Mouse (Mus musculus) midbrain, embryonic 11.5 days (tissue): ENCODE data around the gene Gm45062. TPM values are rescaled to one million over a fixed set of nuclear protein-coding genes. Genes with fewer than 3 reads are reported as not detected.

Experiments
- ATAC-seq: fragments of 200-750 bp; cut with Nextera tagmentation; 2 replicates; pipeline ENCODE4 v1.8.0; 2017; ENCODE audit warnings: moderate TSS enrichment, moderate library complexity; ENCODE audit not compliant: low FRiP score
- DNase-seq: peaks from one replicate; pipeline ENCODE4 v3.0.0; 2015; ENCODE audit warnings: low spot score; ENCODE audit errors: missing footprints
- H3K27ac ChIP-seq: fragments of 300-500 bp; sonication (generic); 2 replicates; pipeline ENCODE4 v1.5.1; 2014; ENCODE audit warnings: low read depth, low read length
- H3K27me3 ChIP-seq: fragments of 300-500 bp; sonication (generic); 2 replicates; pipeline ENCODE4 v1.6.1; 2014; ENCODE audit warnings: mild to moderate bottlenecking, low read length, moderate library complexity, mixed read lengths; ENCODE audit not compliant: control insufficient read depth, insufficient read depth
- H3K36me3 ChIP-seq: fragments of 300-500 bp; sonication (generic); 2 replicates; pipeline ENCODE4 v1.6.1; 2014; ENCODE audit warnings: mild to moderate bottlenecking, low read length, moderate library complexity, mixed read lengths; ENCODE audit not compliant: control insufficient read depth, insufficient read depth
- H3K4me1 ChIP-seq: fragments of 300-500 bp; sonication (generic); 2 replicates; pipeline ENCODE4 v1.6.1; 2014; ENCODE audit warnings: low read length; ENCODE audit not compliant: control insufficient read depth, insufficient read depth
- H3K4me2 ChIP-seq: fragments of 300-500 bp; sonication (generic); 2 replicates; pipeline ENCODE4 v1.6.1; 2014; ENCODE audit warnings: mild to moderate bottlenecking, moderate library complexity
- H3K4me3 ChIP-seq: fragments of 300-500 bp; sonication (generic); 2 replicates; pipeline ENCODE4 v1.5.1; 2014; ENCODE audit warnings: low read depth, low read length
- H3K9ac ChIP-seq: fragments of 300-500 bp; sonication (generic); 2 replicates; pipeline ENCODE4 v1.6.1; 2014; ENCODE audit warnings: low read length
- H3K9me3 ChIP-seq: fragments of 300-500 bp; sonication (generic); 2 replicates; pipeline ENCODE4 v1.6.1; 2016; ENCODE audit warnings: low read length; ENCODE audit not compliant: control insufficient read depth
- WGBS: fragments of 180-500 bp; shearing (Covaris S2); extraction: QIAGEN DNeasy Blood & Tissue Kit; methylation state at CpG from one replicate; pipeline ENCODE4 v1.1.7; 2014; 5-methylcytosine and 5-hydroxymethylcytosine counted together
- polyA plus RNA-seq: library from polyadenylated mRNA; unstranded; fragments of >200 nt; fragmentation: Nextera tagmentation; extraction: Ambion mirVana; gene quantifications from 2 replicates; pipeline ENCODE4 v1.2.1, GENCODE M21; 2014

The Gm45062 gene
- polyA plus RNA-seq, 1 experiment from 2014 or later = 15.6 TPM

GRCm38 (mm10) chr6:8373051-8373450 lies 113.8 kb downstream of the Gm45062 start:
- Histone ChIP-seq H3K27me3 (no peaks in the 10 kb centered on the region), H3K9me3 (no peaks in the 10 kb centered on the region), H3K9ac (no peak overlapping the region), H3K36me3 (no peaks in the 10 kb centered on the region), H3K4me2 (no peak overlapping the region), H3K4me1 (no peaks in the 10 kb centered on the region), H3K27ac (no peak overlapping the region), H3K4me3 (no peak overlapping the region)
- DNase-seq (no peak), ATAC-seq (no peak)
- WGBS = 69% methylated on average over 2 of the region's 2 CpGs

GRCm38 (mm10) chr6:8373851-8374250 lies 114.6 kb downstream of the Gm45062 start:
- Histone ChIP-seq H3K4me3 (no peak overlapping the region), H3K36me3 (no peaks in the 10 kb centered on the region), H3K27me3 (no peaks in the 10 kb centered on the region), H3K27ac (no peak overlapping the region), H3K9ac (no peak overlapping the region), H3K4me2 (no peak overlapping the region), H3K4me1 (no peaks in the 10 kb centered on the region), H3K9me3 (no peaks in the 10 kb centered on the region)
- 47% methylated on average over 8 of the region's 8 CpGs for WGBS
- DNase-seq (no peak), ATAC-seq (0 out of 2 replicates have a peak, but pooled peaks have one; percentile 43)

- Histone ChIP-seq H3K27ac (no peak overlapping the region), H3K27me3 (no peaks in the 10 kb centered on the region), H3K4me3 (no peak overlapping the region), H3K4me2 (no peak overlapping the region), H3K9ac (no peak overlapping the region), H3K9me3 (no peaks in the 10 kb centered on the region), H3K36me3 (no peaks in the 10 kb centered on the region), H3K4me1 (no peaks in the 10 kb centered on the region)
- WGBS = 82% methylated on average over 6 of the region's 6 CpGs
- DNase-seq = no peak
- 0 out of 2 replicates have a peak, but pooled peaks have one; percentile 71 for ATAC-seq
Observed at GRCm38 (mm10) chr6:8374290-8374689, 115.0 kb downstream of the Gm45062 start.

- Histone ChIP-seq H3K27me3 (no peaks in the 10 kb centered on the region), H3K4me3 (no peak overlapping the region), H3K4me2 (no peak overlapping the region), H3K4me1 (no peaks in the 10 kb centered on the region), H3K36me3 (no peaks in the 10 kb centered on the region), H3K9me3 (no peaks in the 10 kb centered on the region), H3K27ac (no peak overlapping the region), H3K9ac (no peak overlapping the region)
- DNase-seq (no peak), ATAC-seq (peak; percentile 56; the same call in 1 of the 2 replicates)
- 84% methylated on average over 4 of the region's 4 CpGs for WGBS
Observed at GRCm38 (mm10) chr6:8374712-8375111, 115.5 kb downstream of the Gm45062 start.

DNA sequence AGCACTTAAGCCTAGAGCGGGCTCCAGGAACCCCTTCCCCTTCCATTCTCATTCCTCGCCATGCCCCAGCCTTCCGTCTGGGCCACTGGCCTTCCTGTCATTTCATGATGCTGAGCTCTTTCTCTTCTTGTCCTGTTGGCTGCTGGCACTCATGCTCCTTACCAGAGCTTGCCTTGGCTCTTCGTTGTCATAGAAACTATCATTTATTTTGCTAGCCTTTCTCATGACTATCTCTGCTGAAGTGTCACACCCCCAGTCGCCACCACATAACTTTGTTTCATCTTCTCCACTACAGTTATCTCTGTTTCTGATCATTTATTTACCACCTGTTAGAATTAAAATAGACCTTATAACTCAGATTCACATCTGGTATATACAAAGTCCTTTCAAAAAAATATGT lies 117.1 kb downstream of the Gm45062 start:
- H3K4me3 ChIP-seq = no peak overlapping the region
- H3K9ac ChIP-seq = no peak overlapping the region
- ATAC-seq (no peak), DNase-seq (no peak)
- WGBS = 94% methylated on average over 5 of the region's 5 CpGs
- no peaks in the 10 kb centered on the region for H3K9me3 ChIP-seq
- no peaks in the 10 kb centered on the region for H3K4me1 ChIP-seq
- H3K27ac ChIP-seq = no peak overlapping the region
- no peaks in the 10 kb centered on the region for H3K36me3 ChIP-seq
- no peak overlapping the region for H3K4me2 ChIP-seq
- H3K27me3 ChIP-seq = no peaks in the 10 kb centered on the region

GRCm38 (mm10) chr6:8377667-8378066 lies 118.4 kb downstream of the Gm45062 start:
- no peaks in the 10 kb centered on the region for H3K9me3 ChIP-seq
- no peak overlapping the region for H3K9ac ChIP-seq
- 94% methylated on average over 8 of the region's 8 CpGs for WGBS
- H3K4me1 ChIP-seq = no peaks in the 10 kb centered on the region
- H3K4me2 ChIP-seq = no peak overlapping the region
- no peaks in the 10 kb centered on the region for H3K36me3 ChIP-seq
- H3K27me3 ChIP-seq = no peaks in the 10 kb centered on the region
- no peak overlapping the region for H3K27ac ChIP-seq
- ATAC-seq (no peak), DNase-seq (no peak)
- H3K4me3 ChIP-seq = no peak overlapping the region

GRCm38 (mm10) chr6:8389307-8389706 lies 130.1 kb downstream of the Gm45062 start:
- no peak for DNase-seq
- no peaks in the 10 kb centered on the region for H3K27me3 ChIP-seq
- H3K4me2 ChIP-seq = no peak overlapping the region
- no peaks in the 10 kb centered on the region for H3K4me1 ChIP-seq
- no peak overlapping the region for H3K4me3 ChIP-seq
- no peak for ATAC-seq
- no peaks in the 10 kb centered on the region for H3K36me3 ChIP-seq
- no peak overlapping the region for H3K27ac ChIP-seq
- no peak overlapping the region for H3K9ac ChIP-seq
- WGBS = 92% methylated on average over 2 of the region's 2 CpGs
- H3K9me3 ChIP-seq = no peaks in the 10 kb centered on the region

GRCm38 (mm10) chr6:8390296-8390695 lies 131.0 kb downstream of the Gm45062 start:
- Histone ChIP-seq H3K27ac (no peak overlapping the region), H3K4me1 (no peaks in the 10 kb centered on the region), H3K27me3 (no peaks in the 10 kb centered on the region), H3K4me2 (no peak overlapping the region), H3K36me3 (no peaks in the 10 kb centered on the region), H3K9me3 (no peaks in the 10 kb centered on the region), H3K9ac (no peak overlapping the region), H3K4me3 (no peak overlapping the region)
- no peak for ATAC-seq
- DNase-seq = no peak
- WGBS = 95% methylated on average over 6 of the region's 6 CpGs

GRCm38 (mm10) chr6:8390935-8391334 lies 131.7 kb downstream of the Gm45062 start:
- ATAC-seq = no peak
- no peak overlapping the region for H3K4me2 ChIP-seq
- H3K9ac ChIP-seq = no peak overlapping the region
- H3K4me1 ChIP-seq = no peaks in the 10 kb centered on the region
- H3K27ac ChIP-seq = no peak overlapping the region
- no peaks in the 10 kb centered on the region for H3K27me3 ChIP-seq
- H3K36me3 ChIP-seq = no peaks in the 10 kb centered on the region
- H3K9me3 ChIP-seq = no peaks in the 10 kb centered on the region
- no peak for DNase-seq
- H3K4me3 ChIP-seq = no peak overlapping the region
- WGBS = 81% methylated on average over 2 of the region's 2 CpGs

DNA sequence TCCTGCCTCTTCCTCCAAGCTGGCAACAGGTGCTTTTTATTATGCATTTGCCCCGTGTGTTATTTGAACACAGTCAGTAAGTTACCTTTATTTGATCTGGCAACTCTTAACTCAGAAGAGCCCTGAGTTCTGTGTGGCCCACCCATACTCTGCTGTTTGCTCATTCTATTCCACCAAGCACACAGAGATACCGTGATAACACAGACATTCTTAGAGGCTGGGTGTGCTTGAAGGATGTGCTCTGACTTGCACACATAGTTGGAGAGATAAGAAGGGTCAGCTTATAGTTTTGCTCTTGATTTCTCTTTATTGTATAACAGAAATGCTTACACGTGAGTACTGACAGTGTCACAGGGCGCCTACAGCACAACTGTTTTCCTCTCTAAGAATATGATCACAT lies 133.8 kb downstream of the Gm45062 start:
- no peak for ATAC-seq
- H3K27me3 ChIP-seq = no peaks in the 10 kb centered on the region
- H3K4me3 ChIP-seq = no peak overlapping the region
- no peaks in the 10 kb centered on the region for H3K36me3 ChIP-seq
- H3K9me3 ChIP-seq = no peaks in the 10 kb centered on the region
- no peaks in the 10 kb centered on the region for H3K4me1 ChIP-seq
- DNase-seq = no peak
- no peak overlapping the region for H3K27ac ChIP-seq
- 85% methylated on average over 4 of the region's 4 CpGs for WGBS
- no peak overlapping the region for H3K4me2 ChIP-seq
- no peak overlapping the region for H3K9ac ChIP-seq
